Mouse (Mus musculus) small intestine, adult 2 months (tissue): Measurements from ENCODE around the gene Ackr2.

Experiments used
- CTCF ChIP-seq: fragments of 200-500 bp; IDR thresholded peaks from 2 replicates; pipeline ENCODE4 v1.5.1; 2012; ENCODE audit warnings: low read depth, mild to moderate bottlenecking, control low read depth, inconsistent platforms, low read length, moderate library complexity, mixed read lengths; ENCODE audit not compliant: insufficient replicate concordance, insufficient read length; ENCODE audit errors: extremely low read depth
- POLR2A ChIP-seq: fragments of 200-500 bp; IDR thresholded peaks from 2 replicates; pipeline ENCODE4 v1.6.1; 2012; ENCODE audit warnings: low read depth, mild to moderate bottlenecking, control low read depth, inconsistent platforms, low read length, moderate library complexity

- TF ChIP-seq POLR2A, result no peak
- no peak for TF ChIP-seq CTCF
Measured at GRCm38 (mm10) chr9:121901710-121902700, 3.9 kb downstream of the Ackr2 start.
